Mouse (Mus musculus): Measurements from ENCODE around the gene Gng13.

DNA sequence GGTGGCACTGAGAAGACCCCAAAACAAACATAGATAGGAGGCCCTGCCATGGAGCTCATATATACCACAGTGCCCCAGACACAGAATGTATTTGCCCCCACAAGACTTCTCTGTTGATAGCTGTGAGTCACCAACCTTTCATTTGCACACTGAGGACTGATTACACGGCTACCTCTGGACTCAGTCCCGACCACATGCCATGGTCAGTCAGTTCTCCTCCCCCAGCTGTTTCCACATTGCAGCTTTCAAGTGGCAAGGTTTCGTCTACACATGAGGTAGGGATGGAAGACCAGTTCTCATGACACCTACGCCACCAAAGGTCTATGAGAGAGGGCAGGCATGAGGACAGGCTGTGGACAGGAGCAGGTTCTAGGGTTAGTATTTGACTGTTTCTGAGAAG is 5.8 kb upstream of the Gng13 start:
- no peak for TF ChIP-seq POLR2A (IDR thresholded peaks at IDR 0.05; ENCODE audit: insufficient read length, low read depth)
- no peak for TF ChIP-seq USF1 (IDR thresholded peaks at IDR 0.05; ENCODE audit: low read depth)
- no peak for TF ChIP-seq TCF12 (IDR thresholded peaks at IDR 0.05; ENCODE audit: insufficient read depth, poor library complexity, severe bottlenecking)
- TF ChIP-seq E2F4 (IDR thresholded peaks at IDR 0.05; ENCODE audit: insufficient read depth) = no peak
- no peak for TF ChIP-seq MAX (IDR thresholded peaks at IDR 0.05; ENCODE audit: low read depth)
- TF ChIP-seq POLR2AphosphoS2 (IDR thresholded peaks at IDR 0.05; ENCODE audit: insufficient read length, low read depth) = no peak
- TF ChIP-seq TCF3 (IDR thresholded peaks at IDR 0.05; ENCODE audit: insufficient read length, low read depth) = no peak

All from myocyte (in vitro differentiated cells).